Mouse (Mus musculus) forebrain, embryonic 15.5 days (tissue): ENCODE measurements around the gene Ankrd9. TPM values are rescaled to one million over a fixed set of nuclear protein-coding genes. Genes with fewer than 3 reads are reported as not detected.

Experiments
- ATAC-seq: fragments of 200-750 bp; cut with Nextera tagmentation; replicated peaks from 2 replicates; pipeline ENCODE4 v1.8.0; 2017; ENCODE audit warnings: mild to moderate bottlenecking, moderate TSS enrichment, moderate library complexity
- H3K27ac ChIP-seq: fragments of 300-500 bp; sonication (generic); replicated peaks from 2 replicates; pipeline ENCODE4 v1.5.1; 2015; ENCODE audit warnings: mild to moderate bottlenecking, inconsistent platforms
- H3K27me3 ChIP-seq: fragments of 300-500 bp; sonication (generic); 2 replicates; pipeline ENCODE4 v1.6.1; 2015; ENCODE audit warnings: inconsistent platforms
- H3K36me3 ChIP-seq: fragments of 300-500 bp; sonication (generic); 2 replicates; pipeline ENCODE4 v1.6.1; 2015; ENCODE audit warnings: mild to moderate bottlenecking, inconsistent platforms
- H3K4me1 ChIP-seq: fragments of 300-500 bp; sonication (generic); 2 replicates; pipeline ENCODE4 v1.6.1; 2015; ENCODE audit warnings: inconsistent platforms
- H3K4me2 ChIP-seq: fragments of 300-500 bp; sonication (generic); replicated peaks from 2 replicates; pipeline ENCODE4 v1.6.1; 2015; ENCODE audit warnings: mild to moderate bottlenecking, inconsistent platforms
- H3K4me3 ChIP-seq: fragments of 300-500 bp; sonication (generic); 2 replicates; pipeline ENCODE4 v1.5.1; 2015; ENCODE audit warnings: mild to moderate bottlenecking, inconsistent platforms
- H3K9ac ChIP-seq: fragments of 300-500 bp; sonication (generic); replicated peaks from 2 replicates; pipeline ENCODE4 v1.6.1; 2015; ENCODE audit warnings: mild to moderate bottlenecking, inconsistent platforms
- H3K9me3 ChIP-seq: fragments of 300-500 bp; sonication (generic); 2 replicates; pipeline ENCODE4 v1.6.1; 2016; ENCODE audit warnings: inconsistent platforms
- WGBS: fragments of 180-500 bp; shearing (Covaris S2); methylation state at CpG from one replicate; pipeline ENCODE4 v1.1.7; 2015; ENCODE audit warnings: mixed read lengths; 5-methylcytosine and 5-hydroxymethylcytosine counted together
- polyA plus RNA-seq: library from polyadenylated mRNA; unstranded; fragments of >200 nt; fragmentation: Nextera tagmentation; extraction: Ambion mirVana; gene quantifications from 2 replicates; pipeline ENCODE4 v1.2.1, GENCODE M21; 2015

The Ankrd9 gene
- polyA plus RNA-seq, 1 experiment from 2014 or later: 5.0 TPM

GRCm38 (mm10) chr12:111004142-111004541, 25.3 kb upstream of the Ankrd9 start:
- Histone ChIP-seq H3K4me3 (no peak overlapping the region), H3K27me3 (no peaks in the 10 kb centered on the region), H3K9me3 (no peaks in the 10 kb centered on the region), H3K27ac (no peak overlapping the region), H3K9ac (no peak overlapping the region), H3K4me1 (peaks cover 10% of the 10 kb centered on the region), H3K36me3 (no peaks in the 10 kb centered on the region), H3K4me2 (no peak overlapping the region)
- ATAC-seq: no peak
- WGBS: 84% methylated on average over 9 of the region's 9 CpGs

- Histone ChIP-seq H3K27ac (no peak overlapping the region), H3K4me1 (no peaks in the 10 kb centered on the region), H3K4me3 (no peak overlapping the region), H3K36me3 (no peaks in the 10 kb centered on the region), H3K4me2 (no peak overlapping the region), H3K27me3 (no peaks in the 10 kb centered on the region), H3K9ac (no peak overlapping the region), H3K9me3 (no peaks in the 10 kb centered on the region)
- ATAC-seq: no peak
- 95% methylated on average over 7 of the region's 7 CpGs for WGBS
Observed at GRCm38 (mm10) chr12:111000956-111001355, 22.1 kb upstream of the Ankrd9 start.

- no peak overlapping the region for H3K4me3 ChIP-seq
- H3K27ac ChIP-seq: no peak overlapping the region
- H3K4me1 ChIP-seq: no peaks in the 10 kb centered on the region
- no peak overlapping the region for H3K9ac ChIP-seq
- H3K36me3 ChIP-seq: no peaks in the 10 kb centered on the region
- no peak overlapping the region for H3K4me2 ChIP-seq
- H3K27me3 ChIP-seq: no peaks in the 10 kb centered on the region
- ATAC-seq: no peak
- WGBS: 90% methylated on average over 2 of the region's 2 CpGs
- H3K9me3 ChIP-seq: no peaks in the 10 kb centered on the region
Observed at GRCm38 (mm10) chr12:110999820-111000219, 21.0 kb upstream of the Ankrd9 start.

GRCm38 (mm10) chr12:110998092-110998491, 19.3 kb upstream of the Ankrd9 start:
- 96% methylated on average over 11 of the region's 11 CpGs for WGBS
- ATAC-seq: no peak

GRCm38 (mm10) chr12:110994666-110995065, 15.8 kb upstream of the Ankrd9 start:
- no peak for ATAC-seq
- H3K36me3 ChIP-seq: no peaks in the 10 kb centered on the region
- no peaks in the 10 kb centered on the region for H3K27me3 ChIP-seq
- 37% methylated on average over 12 of the region's 12 CpGs for WGBS
- H3K4me3 ChIP-seq: no peak overlapping the region
- no peak overlapping the region for H3K9ac ChIP-seq
- H3K4me1 ChIP-seq: peaks cover 13% of the 10 kb centered on the region
- no peaks in the 10 kb centered on the region for H3K9me3 ChIP-seq
- H3K4me2 ChIP-seq: no peak overlapping the region
- H3K27ac ChIP-seq: no peak overlapping the region

More at GRCm38 (mm10) chr12:110998092-110998491, 19.3 kb upstream of the Ankrd9 start:
- no peak overlapping the region for H3K4me3 ChIP-seq
- H3K27ac ChIP-seq: no peak overlapping the region
- H3K4me1 ChIP-seq: no peaks in the 10 kb centered on the region
- H3K4me2 ChIP-seq: no peak overlapping the region
- no peaks in the 10 kb centered on the region for H3K36me3 ChIP-seq
- no peaks in the 10 kb centered on the region for H3K9me3 ChIP-seq
- no peak overlapping the region for H3K9ac ChIP-seq
- H3K27me3 ChIP-seq: no peaks in the 10 kb centered on the region

GRCm38 (mm10) chr12:110993226-110993625, 14.4 kb upstream of the Ankrd9 start:
- H3K36me3 ChIP-seq: no peaks in the 10 kb centered on the region
- ATAC-seq: no peak
- no peaks in the 10 kb centered on the region for H3K9me3 ChIP-seq
- H3K27ac ChIP-seq: no peak overlapping the region
- peaks cover 13% of the 10 kb centered on the region for H3K4me1 ChIP-seq
- H3K4me3 ChIP-seq: no peak overlapping the region
- 85% methylated on average over 3 of the region's 3 CpGs for WGBS
- H3K9ac ChIP-seq: no peak overlapping the region
- no peak overlapping the region for H3K4me2 ChIP-seq
- H3K27me3 ChIP-seq: no peaks in the 10 kb centered on the region

GRCm38 (mm10) chr12:110992771-110993170, 13.9 kb upstream of the Ankrd9 start:
- H3K4me2 ChIP-seq: no peak overlapping the region
- WGBS: 83% methylated on average over 12 of the region's 12 CpGs

GRCm38 (mm10) chr12:110992128-110992553, 13.3 kb upstream of the Ankrd9 start:
- peak; percentile 88 for ATAC-seq
- H3K9ac ChIP-seq: peak overlapping the region; percentile 55
- no peaks in the 10 kb centered on the region for H3K27me3 ChIP-seq
- 0% methylated on average over 24 of the region's 24 CpGs for WGBS
- peak overlapping the region; percentile 64 for H3K4me2 ChIP-seq
- H3K4me3 ChIP-seq: peak overlapping the region; percentile 51
- H3K27ac ChIP-seq: peak overlapping the region; percentile 56; the same call in 1 of the 2 replicates
- no peaks in the 10 kb centered on the region for H3K9me3 ChIP-seq
- H3K4me1 ChIP-seq: peaks cover 13% of the 10 kb centered on the region
- no peaks in the 10 kb centered on the region for H3K36me3 ChIP-seq

More at GRCm38 (mm10) chr12:110992771-110993170, 13.9 kb upstream of the Ankrd9 start:
- Histone ChIP-seq H3K4me3 (peak overlapping the region; percentile 51; the same call in 1 of the 2 replicates), H3K4me1 (peaks cover 13% of the 10 kb centered on the region), H3K9ac (no peak overlapping the region), H3K27me3 (no peaks in the 10 kb centered on the region), H3K27ac (no peak overlapping the region), H3K9me3 (no peaks in the 10 kb centered on the region), H3K36me3 (no peaks in the 10 kb centered on the region)
- ATAC-seq: no peak

GRCm38 (mm10) chr12:110991361-110992127, 12.7 kb upstream of the Ankrd9 start:
- 2% methylated on average over 23 of the region's 23 CpGs for WGBS
- peak overlapping the region; percentile 56; the same call in 1 of the 2 replicates for H3K27ac ChIP-seq

GRCm38 (mm10) chr12:110990500-110990899, 11.7 kb upstream of the Ankrd9 start:
- H3K27me3 ChIP-seq: no peaks in the 10 kb centered on the region
- no peak overlapping the region for H3K9ac ChIP-seq
- no peak overlapping the region for H3K4me3 ChIP-seq
- H3K36me3 ChIP-seq: no peaks in the 10 kb centered on the region
- H3K27ac ChIP-seq: no peak overlapping the region
- 94% methylated on average over 7 of the region's 7 CpGs for WGBS
- H3K4me2 ChIP-seq: no peak overlapping the region
- H3K4me1 ChIP-seq: peaks cover 13% of the 10 kb centered on the region
- no peak for ATAC-seq
- no peaks in the 10 kb centered on the region for H3K9me3 ChIP-seq

More at GRCm38 (mm10) chr12:110991361-110992127, 12.7 kb upstream of the Ankrd9 start:
- Histone ChIP-seq H3K4me3 (peak overlapping the region; percentile 51), H3K4me2 (peak overlapping the region; percentile 64), H3K9ac (peak overlapping the region; percentile 55), H3K9me3 (no peaks in the 10 kb centered on the region), H3K27me3 (no peaks in the 10 kb centered on the region), H3K36me3 (no peaks in the 10 kb centered on the region), H3K4me1 (peaks cover 13% of the 10 kb centered on the region)
- peak; percentile 91 for ATAC-seq

GRCm38 (mm10) chr12:110989409-110989808, 10.6 kb upstream of the Ankrd9 start:
- Histone ChIP-seq H3K27me3 (no peaks in the 10 kb centered on the region), H3K27ac (no peak overlapping the region), H3K9me3 (no peaks in the 10 kb centered on the region), H3K4me3 (no peak overlapping the region), H3K4me1 (peaks cover 13% of the 10 kb centered on the region), H3K9ac (no peak overlapping the region), H3K36me3 (no peaks in the 10 kb centered on the region), H3K4me2 (no peak overlapping the region)
- WGBS: 90% methylated on average over 3 of the region's 3 CpGs
- ATAC-seq: no peak

- Histone ChIP-seq H3K4me3 (no peak overlapping the region), H3K9me3 (no peaks in the 10 kb centered on the region), H3K36me3 (no peaks in the 10 kb centered on the region), H3K27ac (no peak overlapping the region), H3K9ac (no peak overlapping the region), H3K27me3 (no peaks in the 10 kb centered on the region), H3K4me2 (no peak overlapping the region), H3K4me1 (peaks cover 4% of the 10 kb centered on the region)
- ATAC-seq: no peak
- WGBS: 81% methylated on average over 11 of the region's 11 CpGs
Observed at GRCm38 (mm10) chr12:110986536-110987425, 7.9 kb upstream of the Ankrd9 start.
